Mouse (Mus musculus) heart, postnatal 36 days (tissue): ENCODE measurements around the gene Olfr315. TPM values are rescaled to one million over a fixed set of nuclear protein-coding genes. Genes with fewer than 3 reads are reported as not detected.
"Not testable (repeated sequence)": the region's sequence is repeated elsewhere in the genome, so short reads cannot be mapped to it uniquely, and the experiment has no call there.

Experiments
- DNase-seq, 2 experiments: peaks; one replicate each; pipeline ENCODE4 v3.0.0; 2021 to 2022
- intact Hi-C: fragments of 180-260 bp; cut with DNase I; formaldehyde crosslinking; loops from one replicate; pipeline ENCODE4 v1.15.1; 2025
- total RNA-seq, 2 experiments: library from RNA; stranded (reverse); gene quantifications; 2 replicates each; pipeline ENCODE4 v1.2.3; 2021

Gene Olfr315
- total RNA-seq, 2 experiments from 2014 or later, result not detected

- intact Hi-C loops, DNase-seq: not testable (repeated sequence)
Observed at GRCm38 (mm10) chr11:58814700-58815099, 41.7 kb downstream of the Olfr315 start, which contains the start of gene Olfr313. Gene Olfr313, plus strand, starts transcription at chr11:58815000.

DNA sequence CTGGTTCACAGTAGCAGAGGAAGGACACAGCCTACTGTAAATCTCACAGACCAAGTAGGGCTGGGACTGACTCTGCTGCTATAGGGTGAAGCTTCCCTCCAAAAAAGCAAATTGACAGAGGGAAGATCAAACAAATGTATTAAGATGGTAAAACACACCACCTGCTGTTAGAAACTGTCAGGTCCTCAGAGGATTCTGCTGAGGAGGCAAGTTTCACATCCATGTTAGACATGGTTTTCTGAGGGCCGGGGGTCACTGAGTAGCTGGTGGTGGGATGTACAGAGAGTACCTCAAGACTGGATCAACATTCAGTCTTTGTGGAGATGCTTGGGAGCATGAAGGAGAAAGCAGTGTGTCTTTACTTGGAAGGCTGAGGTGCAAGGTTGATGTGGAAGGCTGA is 42.7 kb downstream of the Olfr315 start:
- DNase-seq, result no peak
- intact Hi-C loops, result no loop called here

DNA sequence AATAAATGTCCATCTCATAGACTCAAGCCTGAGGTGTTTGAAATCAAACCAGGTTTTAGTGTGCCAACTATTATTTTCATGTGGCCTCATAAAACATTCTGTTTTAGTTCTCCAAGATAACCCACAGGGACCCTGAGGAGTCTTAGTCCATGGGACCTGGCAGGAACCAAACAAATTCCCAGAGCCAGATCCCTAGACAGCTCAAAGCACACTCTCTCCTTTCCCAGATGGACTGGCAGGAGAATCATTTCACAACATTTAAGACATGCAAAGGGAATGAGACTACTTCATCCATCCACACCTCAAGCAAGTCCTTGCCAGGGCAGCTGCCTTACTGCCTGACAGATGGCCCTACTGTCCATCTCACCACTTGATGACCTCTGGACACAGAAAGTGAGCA is 55.9 kb downstream of the Olfr315 start, which contains the start of gene Olfr312:
TSS of gene Olfr312 (plus strand) at position 301 of the 400 bp plus-strand sequence.
- intact Hi-C loops, result not testable (repeated sequence)

DNA sequence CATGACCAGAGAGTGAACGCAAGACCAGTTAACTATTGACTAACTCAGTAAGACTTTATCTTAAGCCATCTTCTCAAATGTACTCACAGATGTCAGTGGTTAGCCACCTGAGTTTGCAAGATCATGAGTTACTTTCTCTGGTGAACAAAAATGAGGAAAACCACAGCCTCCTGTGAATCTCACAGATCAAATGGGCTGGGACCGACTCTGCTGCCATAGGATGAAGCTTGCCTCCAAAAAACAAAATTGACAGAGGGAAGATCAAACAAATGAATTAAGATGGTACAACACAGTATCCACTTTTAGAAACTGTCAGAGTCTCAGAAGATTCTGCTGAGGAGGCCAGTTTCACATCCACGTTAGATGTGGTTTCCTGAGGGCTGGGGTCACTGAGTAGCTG is 56.8 kb downstream of the Olfr315 start:
- intact Hi-C loops, result no loop called here
- DNase-seq, result no peak

More for the DNA sequence above, 55.9 kb downstream of the Olfr315 start, which contains the start of gene Olfr312:
- not testable (repeated sequence) for DNase-seq

Other genes starting within 250 kb of the Olfr315 start
- gene Olfr330, start 238.4 kb upstream of the Olfr315 start, total RNA-seq, result not detected
- not detected for gene Olfr329-ps, start 226.8 kb upstream of the Olfr315 start, total RNA-seq
- not detected for gene Olfr328, start 217.6 kb upstream of the Olfr315 start, total RNA-seq
- under 1 TPM in 1 of 2 experiments, not detected in 1; 0.17 TPM for gene Olfr224, start 202.6 kb upstream of the Olfr315 start, total RNA-seq
- not detected for gene Olfr325, start 195.5 kb upstream of the Olfr315 start, total RNA-seq
- not detected for gene Olfr324, start 178.1 kb upstream of the Olfr315 start, total RNA-seq
- gene 2210407C18Rik, start 157.1 kb upstream of the Olfr315 start, total RNA-seq, result 10 to 100 TPM in 1 of 2 experiments, 1 to 10 TPM in 1; 7.7 to 15.5 TPM
- gene Olfr323, start 142.7 kb upstream of the Olfr315 start, total RNA-seq, result not detected
- not detected for gene Trim58, start 132.7 kb upstream of the Olfr315 start, total RNA-seq
- not detected for gene Olfr322, start 114.4 kb upstream of the Olfr315 start, total RNA-seq
- gene Olfr320, start 92.1 kb upstream of the Olfr315 start, total RNA-seq, result not detected
- not detected for gene Olfr319, start 74.0 kb upstream of the Olfr315 start, total RNA-seq
- not detected for gene Olfr318, start 49.2 kb upstream of the Olfr315 start, total RNA-seq
- gene Olfr317, start 34.0 kb upstream of the Olfr315 start, total RNA-seq, result not detected
- gene Olfr316, start 20.5 kb upstream of the Olfr315 start, total RNA-seq, result not detected
- not detected for gene Olfr314, start 9.8 kb downstream of the Olfr315 start, total RNA-seq
- not detected for gene Fam183b, start 28.8 kb downstream of the Olfr315 start, total RNA-seq
- not detected for gene Olfr313, start 41.8 kb downstream of the Olfr315 start, total RNA-seq
- not detected for gene Olfr312, start 56.0 kb downstream of the Olfr315 start, total RNA-seq
- not detected for gene Olfr311, start 66.1 kb downstream of the Olfr315 start, total RNA-seq
- 1 to 10 TPM; 1.5 to 2.5 TPM for gene Gm12258, start 74.0 kb downstream of the Olfr315 start, total RNA-seq
- 1 to 10 TPM; 1.6 to 2.0 TPM for gene 2810021J22Rik, start 94.0 kb downstream of the Olfr315 start, total RNA-seq
- 1 to 10 TPM; 3.4 to 3.7 TPM for gene Zfp39, start 131.0 kb downstream of the Olfr315 start, total RNA-seq
- gene Btnl10, start 144.7 kb downstream of the Olfr315 start, total RNA-seq, result not detected
- gene Rnf187, start 165.7 kb downstream of the Olfr315 start, total RNA-seq, result 100 to 1,000 TPM; 160 to 167 TPM
- gene Hist3h2ba, start 175.7 kb downstream of the Olfr315 start, total RNA-seq, result 1 to 10 TPM; 2.2 to 2.5 TPM
- gene Hist3h2a, start 181.5 kb downstream of the Olfr315 start, total RNA-seq, result 10 to 100 TPM; 15.3 to 17.6 TPM
- gene Trim17, start 181.5 kb downstream of the Olfr315 start, total RNA-seq, result under 1 TPM; 0.11 to 0.16 TPM
- gene Trim11, start 204.9 kb downstream of the Olfr315 start, total RNA-seq, result 10 to 100 TPM; 14.5 TPM